Mouse (Mus musculus): ENCODE data around the gene Rusc2. TPM values are rescaled to one million over a fixed set of nuclear protein-coding genes. Genes with fewer than 3 reads are reported as not detected.

Rusc2 gene
- total RNA-seq, 1 experiment: 19.0 TPM

GRCm38 (mm10) chr4:43384541-43384940, 2.8 kb downstream of the Rusc2 start:
- in situ Hi-C loops (cut with MboI; ENCODE audit: low sequenced_read_pairs in 2 of 2, unreplicated experiment in 2 of 2): no loop called here
- H3K36me3 ChIP-seq (ENCODE audit: control insufficient read depth, insufficient read depth, low read length, poor library complexity, severe bottlenecking): no peaks in the 10 kb centered on the region
- H3K4me3 ChIP-seq (ENCODE audit: insufficient read depth in 1 of 2, low read depth in 1 of 2, low read length in 2 of 2, poor library complexity in 1 of 2, severe bottlenecking in 1 of 2): no peak overlapping the region
- no peak overlapping the region for H3K9ac ChIP-seq (ENCODE audit: insufficient read depth, low read depth, low read length, poor library complexity, severe bottlenecking)
- peaks cover 3 to 6% of the 10 kb centered on the region in 2 experiments; a peak in 3 of 4 replicates for H3K4me1 ChIP-seq (ENCODE audit: control insufficient read depth in 2 of 2, insufficient read depth in 2 of 2, low read length in 2 of 2, poor library complexity in 1 of 2)
- H3K9me3 ChIP-seq (ENCODE audit: control insufficient read depth, insufficient read depth, low read depth, low read length): no peaks in the 10 kb centered on the region
- TF ChIP-seq ZNF384 (IDR thresholded peaks at IDR 0.05; ENCODE audit: low read depth, low read length) (no peak), HCFC1 (IDR thresholded peaks at IDR 0.05; ENCODE audit: borderline replicate concordance, insufficient read depth, low read length) (no peak), ZC3H11A (IDR thresholded peaks at IDR 0.05; ENCODE audit: borderline replicate concordance, low read depth, low read length) (no peak), CHD2 (IDR thresholded peaks at IDR 0.05; ENCODE audit: low read depth, low read length) (no peak)
- DNase-seq (ENCODE audit: low read depth, low spot score): no peak
- no peak overlapping the region for H3K27ac ChIP-seq (ENCODE audit: insufficient read depth, low read depth, low read length, poor library complexity, severe bottlenecking)

GRCm38 (mm10) chr4:43386932-43387331, 5.2 kb downstream of the Rusc2 start:
- Histone ChIP-seq H3K36me3 (ENCODE audit: control insufficient read depth, insufficient read depth, low read length, poor library complexity, severe bottlenecking) (no peaks in the 10 kb centered on the region), H3K9me3 (ENCODE audit: control insufficient read depth, insufficient read depth, low read depth, low read length) (no peaks in the 10 kb centered on the region), H3K4me1 (ENCODE audit: control insufficient read depth in 2 of 2, insufficient read depth in 2 of 2, low read length in 2 of 2, poor library complexity in 1 of 2) (peaks cover 3 to 11% of the 10 kb centered on the region in 2 experiments; a peak in 3 of 4 replicates), H3K9ac (ENCODE audit: insufficient read depth, low read depth, low read length, poor library complexity, severe bottlenecking) (no peak overlapping the region), H3K4me3 (ENCODE audit: insufficient read depth in 1 of 2, low read depth in 1 of 2, low read length in 2 of 2, poor library complexity in 1 of 2, severe bottlenecking in 1 of 2) (no peak overlapping the region), H3K27ac (ENCODE audit: insufficient read depth, low read depth, low read length, poor library complexity, severe bottlenecking) (no peak overlapping the region)
- TF ChIP-seq HCFC1 (IDR thresholded peaks at IDR 0.05; ENCODE audit: borderline replicate concordance, insufficient read depth, low read length): no peak
- no peak for TF ChIP-seq ZC3H11A (IDR thresholded peaks at IDR 0.05; ENCODE audit: borderline replicate concordance, low read depth, low read length)
- no peak for TF ChIP-seq MAFK (IDR thresholded peaks at IDR 0.05; ENCODE audit: insufficient read depth, low read depth, low read length)
- no peak for TF ChIP-seq ZNF384 (IDR thresholded peaks at IDR 0.05; ENCODE audit: low read depth, low read length)
- TF ChIP-seq CHD2 (IDR thresholded peaks at IDR 0.05; ENCODE audit: low read depth, low read length): no peak
- DNase-seq (ENCODE audit: low read depth, low spot score): no peak
- in situ Hi-C loops (cut with MboI; ENCODE audit: low sequenced_read_pairs in 2 of 2, unreplicated experiment in 2 of 2): no loop called here

- in situ Hi-C loops (cut with MboI; ENCODE audit: low sequenced_read_pairs in 2 of 2, unreplicated experiment in 2 of 2): no loop called here
- Histone ChIP-seq H3K27ac (ENCODE audit: insufficient read depth, low read depth, low read length, poor library complexity, severe bottlenecking) (no peak overlapping the region), H3K4me1 (ENCODE audit: control insufficient read depth in 2 of 2, insufficient read depth in 2 of 2, low read length in 2 of 2, poor library complexity in 1 of 2) (peaks cover 0 to 7% of the 10 kb centered on the region in 2 experiments; a peak in 2 of 4 replicates), H3K4me3 (ENCODE audit: insufficient read depth in 1 of 2, low read depth in 1 of 2, low read length in 2 of 2, poor library complexity in 1 of 2, severe bottlenecking in 1 of 2) (no peak overlapping the region), H3K9me3 (ENCODE audit: control insufficient read depth, insufficient read depth, low read depth, low read length) (no peaks in the 10 kb centered on the region), H3K36me3 (ENCODE audit: control insufficient read depth, insufficient read depth, low read length, poor library complexity, severe bottlenecking) (no peaks in the 10 kb centered on the region), H3K9ac (ENCODE audit: insufficient read depth, low read depth, low read length, poor library complexity, severe bottlenecking) (no peak overlapping the region)
- no peak for DNase-seq (ENCODE audit: low read depth, low spot score)
- TF ChIP-seq ZNF384 (IDR thresholded peaks at IDR 0.05; ENCODE audit: low read depth, low read length) (no peak), MAFK (IDR thresholded peaks at IDR 0.05; ENCODE audit: insufficient read depth, low read depth, low read length) (no peak), CHD2 (IDR thresholded peaks at IDR 0.05; ENCODE audit: low read depth, low read length) (no peak), ZC3H11A (IDR thresholded peaks at IDR 0.05; ENCODE audit: borderline replicate concordance, low read depth, low read length) (no peak), HCFC1 (IDR thresholded peaks at IDR 0.05; ENCODE audit: borderline replicate concordance, insufficient read depth, low read length) (no peak)
Observed at GRCm38 (mm10) chr4:43389390-43389789, 7.6 kb downstream of the Rusc2 start.

- peaks cover 0 to 7% of the 10 kb centered on the region in 2 experiments; a peak in 2 of 4 replicates for H3K4me1 ChIP-seq (ENCODE audit: control insufficient read depth in 2 of 2, insufficient read depth in 2 of 2, low read length in 2 of 2, poor library complexity in 1 of 2)
- no peak overlapping the region; the same call in 1 of the 2 replicates for H3K27ac ChIP-seq (ENCODE audit: insufficient read depth, low read depth, low read length, poor library complexity, severe bottlenecking)
- H3K9ac ChIP-seq (ENCODE audit: insufficient read depth, low read depth, low read length, poor library complexity, severe bottlenecking): no peak overlapping the region
- no peaks in the 10 kb centered on the region for H3K36me3 ChIP-seq (ENCODE audit: control insufficient read depth, insufficient read depth, low read length, poor library complexity, severe bottlenecking)
- no peaks in the 10 kb centered on the region for H3K9me3 ChIP-seq (ENCODE audit: control insufficient read depth, insufficient read depth, low read depth, low read length)
- in situ Hi-C loops (cut with MboI; ENCODE audit: low sequenced_read_pairs in 2 of 2, unreplicated experiment in 2 of 2): no loop called here
- no peak overlapping the region for H3K4me3 ChIP-seq (ENCODE audit: insufficient read depth in 1 of 2, low read depth in 1 of 2, low read length in 2 of 2, poor library complexity in 1 of 2, severe bottlenecking in 1 of 2)
- TF ChIP-seq MAFK (IDR thresholded peaks at IDR 0.05; ENCODE audit: insufficient read depth, low read depth, low read length) (no peak), CHD2 (IDR thresholded peaks at IDR 0.05; ENCODE audit: low read depth, low read length) (no peak), ZC3H11A (IDR thresholded peaks at IDR 0.05; ENCODE audit: borderline replicate concordance, low read depth, low read length) (no peak), ZNF384 (IDR thresholded peaks at IDR 0.05; ENCODE audit: low read depth, low read length) (no peak), HCFC1 (IDR thresholded peaks at IDR 0.05; ENCODE audit: borderline replicate concordance, insufficient read depth, low read length) (no peak)
- DNase-seq (ENCODE audit: low read depth, low spot score): no peak
Observed at GRCm38 (mm10) chr4:43389845-43390440, 8.2 kb downstream of the Rusc2 start.
